Mouse (Mus musculus): Measurements from ENCODE around the gene Npdc1.

GRCm38 (mm10) chr2:25349499-25349898, 49.7 kb upstream of the Npdc1 start:
- TF ChIP-seq CTCF (IDR thresholded peaks at IDR 0.05; ENCODE audit: low read depth, low read length) (no peak), POLR2A (IDR thresholded peaks at IDR 0.05; ENCODE audit: borderline replicate concordance, low read depth, low read length) (no peak)
